Mouse (Mus musculus) neutrophil, adult 83 days (primary cell): ENCODE results near the gene Tecrl. TPM values are rescaled to one million over a fixed set of nuclear protein-coding genes. Genes with fewer than 3 reads are reported as not detected.

ENCODE experiments used
- total RNA-seq, 2 experiments: library from RNA; stranded (reverse); gene quantifications; one replicate each; pipeline ENCODE4 v1.2.4; 2023

The Tecrl gene
- not detected for total RNA-seq

DNA sequence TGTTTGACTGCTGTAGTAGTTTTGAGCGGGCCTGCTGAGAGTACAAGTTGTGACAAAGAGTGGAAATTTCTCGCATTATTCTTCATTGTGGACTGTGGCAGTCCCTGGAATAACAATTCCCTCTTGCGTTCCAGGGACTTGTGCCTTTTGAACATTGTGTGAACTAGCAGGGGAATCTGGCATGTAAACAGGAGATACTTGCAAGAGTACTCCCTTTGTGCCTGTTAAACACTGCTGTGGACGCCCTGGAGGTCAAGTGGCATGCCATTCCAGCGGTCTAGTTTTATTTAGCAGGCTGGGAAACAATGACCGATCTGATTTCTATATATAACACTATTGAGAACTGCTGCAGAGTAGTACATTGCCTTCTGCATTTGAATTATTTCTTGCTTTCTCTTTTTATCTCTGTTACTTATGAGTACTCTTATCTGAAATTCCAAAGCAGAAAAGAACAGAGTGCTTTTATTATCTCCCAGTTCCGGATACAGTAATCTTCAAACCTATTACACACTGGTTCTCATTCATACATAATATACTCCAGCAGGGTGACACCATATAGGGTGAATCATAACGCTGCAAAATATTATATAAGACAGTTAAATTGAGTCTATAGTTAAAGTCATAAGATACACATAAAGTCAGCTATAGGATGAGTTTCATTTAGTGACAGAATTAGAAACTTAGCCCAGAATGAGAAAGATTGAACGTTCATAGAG lies at the start of gene Tecrl:
TSS of gene Tecrl (minus strand) at position 350 of the 716 bp plus-strand sequence.

